Mouse (Mus musculus): ENCODE data around the gene Capn13. TPM values are rescaled to one million over a fixed set of nuclear protein-coding genes. Genes with fewer than 3 reads are reported as not detected.

Capn13 gene
- polyA plus RNA-seq (2012; ENCODE audit: low replicate concordance) = not detected in 2 replicates

GRCm38 (mm10) chr17:73400862-73401261, at the start of gene Capn13:
Gene Capn13 (minus strand): TSS chr17:73400866.

